Mouse (Mus musculus) ES-E14 (cell line): ENCODE measurements around the gene Prkcb.

Experiments used
- CHD2 ChIP-seq: IDR thresholded peaks from 2 replicates; pipeline ENCODE4 v1.6.1; 2014; ENCODE audit warnings: mild to moderate bottlenecking, low read depth, low read length, inconsistent platforms
- MAFK ChIP-seq: IDR thresholded peaks from 2 replicates; pipeline ENCODE4 v1.6.1; 2014; ENCODE audit warnings: mild to moderate bottlenecking, low read depth, low read length, inconsistent platforms; ENCODE audit not compliant: insufficient read depth

- TF ChIP-seq CHD2 (no peak), MAFK (no peak)
These were observed 204.4 kb downstream of the Prkcb start for GRCm38 (mm10) chr7:122492936-122493335.
